Mouse (Mus musculus): Measurements from ENCODE around the gene Tom1l2. TPM values are rescaled to one million over a fixed set of nuclear protein-coding genes. Genes with fewer than 3 reads are reported as not detected.
A peak's percentile ranks its signal among the peaks of the same experiment; 100 is the strongest.

The Tom1l2 gene
- total and polyA plus RNA-seq, 2 experiments from 2014 or later: 44.3 to 80.8 TPM

- DNase-seq (no peak), ATAC-seq (no peak)
- no peaks in the 10 kb centered on the region for H3K9me3 ChIP-seq (ENCODE audit: low read length)
- 41% methylated on average over 5 of the region's 5 CpGs for WGBS
- H3K27ac ChIP-seq (ENCODE audit: low read depth, low read length): no peak overlapping the region
- H3K4me2 ChIP-seq (ENCODE audit: low read depth): no peak overlapping the region
- no peaks in the 10 kb centered on the region for H3K27me3 ChIP-seq (ENCODE audit: insufficient read depth, low read length)
- no peak overlapping the region for H3K4me3 ChIP-seq (ENCODE audit: low read depth, low read length)
- H3K36me3 ChIP-seq (ENCODE audit: insufficient read depth): no peaks in the 10 kb centered on the region
- H3K4me1 ChIP-seq (ENCODE audit: insufficient read depth): peaks cover 12% of the 10 kb centered on the region; the same call in 1 of the 2 replicates
- no peak overlapping the region for H3K9ac ChIP-seq
- no peak for TF ChIP-seq CTCF (IDR thresholded peaks at IDR 0.05; ENCODE audit: low read depth)
Measured at GRCm38 (mm10) chr11:60288980-60289379, 63.7 kb downstream of the Tom1l2 start.

- WGBS: 8% methylated on average over 4 of the region's 4 CpGs
- ATAC-seq (peak; percentile 75), DNase-seq (peak; percentile 68)
- Histone ChIP-seq H3K4me3 (ENCODE audit: low read depth, low read length) (no peak overlapping the region), H3K4me2 (ENCODE audit: low read depth) (no peak overlapping the region), H3K4me1 (ENCODE audit: insufficient read depth) (peaks cover 8% of the 10 kb centered on the region; the same call in 1 of the 2 replicates), H3K9me3 (ENCODE audit: low read length) (no peaks in the 10 kb centered on the region), H3K27me3 (ENCODE audit: insufficient read depth, low read length) (no peaks in the 10 kb centered on the region), H3K9ac (no peak overlapping the region), H3K36me3 (ENCODE audit: insufficient read depth) (no peaks in the 10 kb centered on the region), H3K27ac (ENCODE audit: low read depth, low read length) (peak overlapping the region; percentile 60)
- no peak for TF ChIP-seq CTCF (IDR thresholded peaks at IDR 0.05; ENCODE audit: low read depth)
Measured at GRCm38 (mm10) chr11:60286311-60286710, 66.4 kb downstream of the Tom1l2 start.

- Histone ChIP-seq H3K9ac (no peak overlapping the region), H3K36me3 (ENCODE audit: insufficient read depth) (no peaks in the 10 kb centered on the region), H3K4me3 (ENCODE audit: low read depth, low read length) (no peak overlapping the region), H3K4me1 (ENCODE audit: insufficient read depth) (no peaks in the 10 kb centered on the region), H3K4me2 (ENCODE audit: low read depth) (no peak overlapping the region), H3K27me3 (ENCODE audit: insufficient read depth, low read length) (no peaks in the 10 kb centered on the region), H3K9me3 (ENCODE audit: low read length) (no peaks in the 10 kb centered on the region), H3K27ac (ENCODE audit: low read depth, low read length) (no peak overlapping the region)
- DNase-seq (no peak), ATAC-seq (no peak)
- 76% methylated on average over 11 of the region's 11 CpGs for WGBS
- no peak for TF ChIP-seq CTCF (IDR thresholded peaks at IDR 0.05; ENCODE audit: low read depth)
Measured at GRCm38 (mm10) chr11:60280429-60281414, 72.0 kb downstream of the Tom1l2 start.

- TF ChIP-seq CTCF (IDR thresholded peaks at IDR 0.05; ENCODE audit: low read depth): no peak
- Histone ChIP-seq H3K9me3 (ENCODE audit: low read length) (no peaks in the 10 kb centered on the region), H3K4me3 (ENCODE audit: low read depth, low read length) (no peak overlapping the region), H3K36me3 (ENCODE audit: insufficient read depth) (peaks cover 3% of the 10 kb centered on the region; the same call in 1 of the 2 replicates), H3K27ac (ENCODE audit: low read depth, low read length) (peak overlapping the region; percentile 40; the same call in 1 of the 2 replicates), H3K4me2 (ENCODE audit: low read depth) (no peak overlapping the region), H3K9ac (no peak overlapping the region), H3K27me3 (ENCODE audit: insufficient read depth, low read length) (no peaks in the 10 kb centered on the region), H3K4me1 (ENCODE audit: insufficient read depth) (no peaks in the 10 kb centered on the region)
- WGBS: 82% methylated on average over 5 of the region's 5 CpGs
- DNase-seq: no peak
- no peak; the same call in 1 of the 2 replicates for ATAC-seq
Measured at GRCm38 (mm10) chr11:60279483-60279882, 73.2 kb downstream of the Tom1l2 start.

- Histone ChIP-seq H3K4me2 (ENCODE audit: low read depth) (no peak overlapping the region), H3K36me3 (ENCODE audit: insufficient read depth) (peaks cover 5% of the 10 kb centered on the region; the same call in 1 of the 2 replicates), H3K27ac (ENCODE audit: low read depth, low read length) (no peak overlapping the region), H3K27me3 (ENCODE audit: insufficient read depth, low read length) (no peaks in the 10 kb centered on the region), H3K4me1 (ENCODE audit: insufficient read depth) (no peaks in the 10 kb centered on the region), H3K4me3 (ENCODE audit: low read depth, low read length) (no peak overlapping the region), H3K9ac (no peak overlapping the region), H3K9me3 (ENCODE audit: low read length) (no peaks in the 10 kb centered on the region)
- ATAC-seq: peak; percentile 49
- no peak for TF ChIP-seq CTCF (IDR thresholded peaks at IDR 0.05; ENCODE audit: low read depth)
- WGBS: 41% methylated on average over 5 of the region's 5 CpGs
- DNase-seq: no peak
Measured at GRCm38 (mm10) chr11:60277771-60278170, 74.9 kb downstream of the Tom1l2 start.

GRCm38 (mm10) chr11:60277164-60277740 is 75.5 kb downstream of the Tom1l2 start:
- H3K4me1 ChIP-seq (ENCODE audit: insufficient read depth): no peaks in the 10 kb centered on the region
- no peak overlapping the region for H3K4me3 ChIP-seq (ENCODE audit: low read depth, low read length)
- no peaks in the 10 kb centered on the region for H3K9me3 ChIP-seq (ENCODE audit: low read length)
- H3K27me3 ChIP-seq (ENCODE audit: insufficient read depth, low read length): no peaks in the 10 kb centered on the region
- no peak for DNase-seq
- H3K4me2 ChIP-seq (ENCODE audit: low read depth): no peak overlapping the region
- H3K27ac ChIP-seq (ENCODE audit: low read depth, low read length): 0 out of 2 replicates have a peak overlapping the region, but pooled peaks have one; percentile 0
- no peak for TF ChIP-seq CTCF (IDR thresholded peaks at IDR 0.05; ENCODE audit: low read depth)
- WGBS: 65% methylated on average over 8 of the region's 8 CpGs
- ATAC-seq: no peak; the same call in 1 of the 2 replicates
- H3K36me3 ChIP-seq (ENCODE audit: insufficient read depth): peaks cover 5% of the 10 kb centered on the region; the same call in 1 of the 2 replicates
- no peak overlapping the region for H3K9ac ChIP-seq

All from forebrain, postnatal 0 days (tissue).